Mouse (Mus musculus): ENCODE results near the gene Pctp. TPM values are rescaled to one million over a fixed set of nuclear protein-coding genes. Genes with fewer than 3 reads are reported as not detected.

The Pctp gene
- polyA plus RNA-seq, 1 experiment from 2014 or later = 20.3 TPM

DNA sequence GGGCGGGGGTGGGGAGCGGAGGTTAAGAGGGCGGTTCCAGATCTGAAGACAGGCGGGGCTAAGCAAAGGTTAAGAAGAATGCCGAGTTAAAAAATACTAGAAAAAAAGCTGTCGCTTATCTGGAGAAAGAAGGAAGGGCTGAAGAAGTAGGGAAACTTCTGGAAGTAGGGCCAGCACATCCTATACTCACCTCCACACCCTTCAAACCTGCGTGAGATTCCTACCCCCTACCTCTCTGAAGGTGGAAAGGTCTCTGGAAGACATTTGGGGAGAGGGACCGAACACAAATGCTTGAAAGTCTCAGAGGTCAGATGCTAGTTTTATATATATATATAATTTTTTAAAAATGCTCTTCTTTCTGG, 274 bp upstream of the Pctp start:
- Histone ChIP-seq H3K9me3 (no peaks in the 10 kb centered on the region), H3K36me3 (no peaks in the 10 kb centered on the region), H3K27me3 (replicated peaks) (no peaks in the 10 kb centered on the region), H3K4me1 (replicated peaks) (no peaks in the 10 kb centered on the region), H3K4me2 (replicated peaks) (peak overlapping the region; percentile 82), H3K9ac (peak overlapping the region; percentile 53; the same call in 1 of the 2 replicates), H3K27ac (no peak overlapping the region), H3K4me3 (replicated peaks) (peak overlapping the region; percentile 56)
- no peak for ATAC-seq
- WGBS = 13% methylated on average over 8 of the region's 8 CpGs

DNA sequence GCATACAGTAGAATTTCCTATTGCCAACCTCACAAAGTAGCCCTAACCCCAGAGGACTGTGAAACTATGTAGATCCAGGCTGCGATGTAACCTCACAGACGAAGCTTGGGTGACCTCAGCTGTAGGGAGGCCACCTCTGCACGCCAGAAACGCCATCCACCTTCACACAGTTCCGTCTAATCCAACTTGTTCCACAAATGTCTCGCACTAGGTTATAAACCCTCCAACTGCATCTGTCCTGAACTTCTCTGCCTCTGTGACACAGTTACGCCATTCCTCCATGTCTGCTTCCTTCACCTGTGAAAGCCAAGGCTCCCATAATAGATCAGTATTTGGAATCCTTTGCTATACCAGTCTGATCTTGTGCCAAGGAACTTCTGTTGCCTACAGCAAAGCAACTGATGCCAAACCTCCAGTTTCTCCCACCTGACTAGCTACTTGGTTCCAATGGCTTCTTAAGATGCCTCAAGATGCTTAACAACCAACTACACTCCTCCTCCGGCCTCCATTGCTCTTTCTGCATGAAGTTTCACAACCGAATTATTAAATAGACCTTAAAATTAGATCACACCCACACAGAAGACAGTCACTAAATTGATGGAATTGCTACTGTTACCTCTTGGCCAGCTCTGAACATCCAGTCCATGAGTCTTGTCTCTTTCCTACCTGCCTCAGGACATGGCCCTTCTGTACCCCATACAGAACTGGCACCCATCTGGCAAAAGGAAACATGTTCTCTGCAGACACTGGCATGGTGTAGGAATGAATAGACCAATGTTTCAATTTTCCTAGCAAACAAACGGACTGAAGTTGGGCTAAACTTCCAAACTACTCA, 1.1 kb downstream of the Pctp start:
- whole genome bisulfite sequencing = 83% methylated on average over 10 of the region's 10 CpGs
- H3K4me3 ChIP-seq (replicated peaks) = peak overlapping the region; percentile 56
- H3K36me3 ChIP-seq = no peaks in the 10 kb centered on the region
- H3K4me2 ChIP-seq (replicated peaks) = peak overlapping the region; percentile 82
- no peaks in the 10 kb centered on the region for H3K9me3 ChIP-seq
- no peak for ATAC-seq
- no peaks in the 10 kb centered on the region for H3K27me3 ChIP-seq (replicated peaks)
- peak overlapping the region; percentile 53; the same call in 1 of the 2 replicates for H3K9ac ChIP-seq
- H3K27ac ChIP-seq = no peak overlapping the region
- H3K4me1 ChIP-seq (replicated peaks) = no peaks in the 10 kb centered on the region

DNA sequence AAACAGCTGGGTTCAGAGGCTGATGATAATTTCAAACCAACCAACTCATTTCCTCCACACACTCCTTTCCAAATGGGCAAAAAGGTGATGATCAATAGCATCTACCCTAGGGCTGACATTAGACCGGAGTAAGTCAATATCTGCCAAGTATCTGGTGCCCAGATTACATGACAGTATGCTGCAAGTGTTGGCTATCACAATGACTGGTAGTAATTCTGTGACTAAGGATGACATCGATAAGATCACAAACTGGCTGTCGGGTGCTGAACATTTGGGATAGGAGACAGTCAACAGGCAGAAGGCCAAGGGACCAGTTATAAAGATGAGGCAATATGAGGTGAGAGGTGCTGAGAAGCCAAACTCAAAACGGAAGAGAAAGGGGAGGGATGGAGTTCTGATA, 2.0 kb downstream of the Pctp start:
- H3K4me3 ChIP-seq (replicated peaks) = no peak overlapping the region
- H3K4me2 ChIP-seq (replicated peaks) = no peak overlapping the region
- 94% methylated on average over 4 of the region's 4 CpGs for WGBS
- H3K27ac ChIP-seq = no peak overlapping the region
- H3K4me1 ChIP-seq (replicated peaks) = no peaks in the 10 kb centered on the region
- H3K9me3 ChIP-seq = no peaks in the 10 kb centered on the region
- H3K36me3 ChIP-seq = no peaks in the 10 kb centered on the region
- no peak overlapping the region for H3K9ac ChIP-seq
- no peaks in the 10 kb centered on the region for H3K27me3 ChIP-seq (replicated peaks)
- ATAC-seq = no peak

DNA sequence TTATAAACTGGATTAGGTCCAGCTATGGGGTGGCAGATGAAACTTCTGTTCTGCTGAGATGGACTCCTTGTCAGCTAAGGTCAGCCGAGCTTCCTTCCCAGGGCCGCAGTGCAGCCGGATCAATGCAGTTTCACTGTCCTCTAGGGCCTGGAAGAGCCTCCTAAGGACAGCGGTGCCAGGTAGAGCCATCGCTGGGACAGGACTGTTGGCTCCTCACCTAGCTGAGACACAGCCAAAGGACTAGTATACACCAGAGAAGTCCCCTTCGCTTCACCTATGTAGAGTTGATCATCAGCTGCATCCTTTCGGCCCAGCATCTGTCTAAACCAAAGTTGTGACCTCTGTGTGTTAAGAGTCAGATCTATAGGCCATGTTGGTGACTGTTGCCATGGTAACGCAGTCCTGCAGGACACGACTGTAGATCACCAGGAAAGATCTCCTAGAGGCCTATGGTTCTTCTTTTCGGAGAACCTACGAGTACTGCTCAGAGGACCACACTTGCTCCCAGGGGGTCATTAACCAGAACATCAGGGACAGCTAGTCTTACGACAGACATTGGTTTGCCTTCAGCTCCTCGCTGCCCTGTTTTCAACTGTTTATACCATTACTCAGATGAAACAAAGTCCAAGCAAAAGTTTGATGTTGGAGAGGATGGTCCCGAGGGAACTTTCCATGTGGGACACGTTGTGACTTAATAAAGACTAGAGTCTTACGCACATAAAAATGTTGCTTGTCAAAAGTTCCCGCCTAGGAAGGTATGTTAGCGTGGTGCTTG, 3.5 kb downstream of the Pctp start:
- H3K36me3 ChIP-seq = no peaks in the 10 kb centered on the region
- no peaks in the 10 kb centered on the region for H3K9me3 ChIP-seq
- no peak overlapping the region for H3K4me2 ChIP-seq (replicated peaks)
- peaks cover 5% of the 10 kb centered on the region for H3K4me1 ChIP-seq (replicated peaks)
- H3K27me3 ChIP-seq (replicated peaks) = no peaks in the 10 kb centered on the region
- 89% methylated on average over 18 of the region's 18 CpGs for WGBS
- no peak overlapping the region for H3K9ac ChIP-seq
- no peak overlapping the region for H3K4me3 ChIP-seq (replicated peaks)
- H3K27ac ChIP-seq = no peak overlapping the region
- no peak for ATAC-seq

DNA sequence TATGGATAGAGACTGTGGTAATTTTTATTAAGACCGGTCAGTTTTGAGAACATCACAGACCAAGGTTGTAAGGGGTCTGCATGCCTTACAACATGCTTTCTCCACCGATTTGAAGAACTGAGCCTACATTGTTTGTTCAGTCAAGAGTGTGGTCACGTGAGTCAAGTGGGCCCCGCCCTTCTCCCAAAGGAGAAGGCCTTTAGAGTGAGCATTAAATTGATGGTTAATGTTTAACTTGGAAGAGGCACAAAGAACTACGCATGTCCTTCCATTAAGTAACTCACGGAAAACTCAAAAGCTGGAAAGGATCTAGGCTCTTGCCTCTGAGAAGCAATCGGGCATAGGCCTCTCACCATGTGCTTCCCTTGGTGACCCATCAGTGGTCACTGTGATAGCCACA, 5.8 kb downstream of the Pctp start:
- no peak overlapping the region for H3K27ac ChIP-seq
- ATAC-seq = peak; percentile 84
- 68% methylated on average over 7 of the region's 7 CpGs for WGBS
- H3K9ac ChIP-seq = no peak overlapping the region
- H3K4me2 ChIP-seq (replicated peaks) = no peak overlapping the region
- H3K9me3 ChIP-seq = no peaks in the 10 kb centered on the region
- no peaks in the 10 kb centered on the region for H3K36me3 ChIP-seq
- H3K4me3 ChIP-seq (replicated peaks) = no peak overlapping the region
- H3K4me1 ChIP-seq (replicated peaks) = peaks cover 12% of the 10 kb centered on the region
- no peaks in the 10 kb centered on the region for H3K27me3 ChIP-seq (replicated peaks)

DNA sequence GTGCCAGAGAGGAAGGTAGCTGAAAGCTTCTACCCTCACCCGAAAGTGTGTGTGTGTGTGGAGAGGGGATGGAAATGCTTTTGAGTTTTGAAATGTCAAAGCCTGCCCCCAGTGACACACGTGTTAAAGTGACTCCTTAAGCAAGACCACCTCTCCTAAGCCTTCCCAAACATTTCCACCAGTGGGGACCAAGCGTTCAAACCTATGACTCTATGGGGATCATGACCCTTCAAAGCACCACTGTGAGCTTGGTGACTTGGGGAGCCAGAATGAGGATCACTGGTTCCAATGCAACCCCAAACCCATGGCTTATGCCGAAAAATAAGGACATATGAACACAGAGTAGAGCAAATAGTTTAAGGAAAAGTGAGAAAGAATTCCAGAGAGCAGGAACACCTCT, 6.3 kb downstream of the Pctp start:
- Histone ChIP-seq H3K4me2 (replicated peaks) (no peak overlapping the region), H3K4me3 (replicated peaks) (no peak overlapping the region), H3K27me3 (replicated peaks) (no peaks in the 10 kb centered on the region), H3K4me1 (replicated peaks) (peaks cover 12% of the 10 kb centered on the region), H3K9me3 (no peaks in the 10 kb centered on the region), H3K27ac (no peak overlapping the region), H3K36me3 (no peaks in the 10 kb centered on the region), H3K9ac (no peak overlapping the region)
- 93% methylated on average over 4 of the region's 4 CpGs for WGBS
- ATAC-seq = no peak

DNA sequence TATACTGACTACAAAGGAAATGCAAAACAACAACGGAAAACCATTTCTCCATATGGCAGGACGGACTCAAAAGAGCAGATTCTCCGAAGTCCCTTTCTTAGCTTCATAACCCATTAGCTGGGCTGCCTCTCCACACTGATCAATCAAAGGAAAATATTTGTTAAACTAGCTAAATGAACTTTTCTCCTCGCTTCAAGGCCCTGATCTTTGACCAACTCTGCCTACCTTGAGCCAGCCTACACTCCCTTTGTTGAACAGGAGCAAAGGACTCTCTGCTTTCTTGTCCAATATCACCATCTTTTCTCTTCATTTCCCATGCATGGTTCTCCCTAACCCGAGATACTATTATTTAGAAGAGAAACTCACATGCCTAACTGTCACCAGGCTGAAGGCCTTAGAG, 7.1 kb downstream of the Pctp start:
- peaks cover 12% of the 10 kb centered on the region for H3K4me1 ChIP-seq (replicated peaks)
- H3K9me3 ChIP-seq = no peaks in the 10 kb centered on the region
- H3K4me3 ChIP-seq (replicated peaks) = no peak overlapping the region
- H3K27me3 ChIP-seq (replicated peaks) = no peaks in the 10 kb centered on the region
- ATAC-seq = no peak
- H3K9ac ChIP-seq = no peak overlapping the region
- no peak overlapping the region for H3K27ac ChIP-seq
- H3K4me2 ChIP-seq (replicated peaks) = no peak overlapping the region
- H3K36me3 ChIP-seq = no peaks in the 10 kb centered on the region
- WGBS = 88% methylated on average over 5 of the region's 5 CpGs

DNA sequence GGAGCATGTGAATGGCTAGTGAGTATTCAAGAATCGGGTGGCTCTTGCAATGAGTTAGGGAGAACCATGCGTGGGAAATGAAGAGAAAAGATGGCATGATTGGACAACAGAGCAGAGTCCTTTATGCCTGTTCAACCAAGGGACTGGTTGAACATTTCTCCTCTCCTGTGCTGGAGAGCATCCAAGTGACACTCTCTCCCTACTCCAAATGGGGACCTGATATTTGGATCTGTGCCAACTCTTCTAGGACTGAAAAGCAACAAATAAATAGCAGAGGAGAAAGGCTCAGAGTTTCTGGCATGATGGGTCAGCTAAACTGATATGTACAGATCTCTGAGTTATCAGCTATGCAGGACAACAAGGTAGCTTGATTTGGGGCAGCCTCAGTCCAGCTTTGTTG, 8.0 kb downstream of the Pctp start:
- no peaks in the 10 kb centered on the region for H3K9me3 ChIP-seq
- no peaks in the 10 kb centered on the region for H3K36me3 ChIP-seq
- no peak overlapping the region for H3K4me2 ChIP-seq (replicated peaks)
- no peaks in the 10 kb centered on the region for H3K27me3 ChIP-seq (replicated peaks)
- peaks cover 12% of the 10 kb centered on the region for H3K4me1 ChIP-seq (replicated peaks)
- no peak overlapping the region for H3K9ac ChIP-seq
- no peak for ATAC-seq
- 0 out of 2 replicates have a peak overlapping the region, but pooled peaks have one; percentile 3 for H3K27ac ChIP-seq
- no peak overlapping the region for H3K4me3 ChIP-seq (replicated peaks)
- 76% methylated on average over 2 of the region's 2 CpGs for whole genome bisulfite sequencing

DNA sequence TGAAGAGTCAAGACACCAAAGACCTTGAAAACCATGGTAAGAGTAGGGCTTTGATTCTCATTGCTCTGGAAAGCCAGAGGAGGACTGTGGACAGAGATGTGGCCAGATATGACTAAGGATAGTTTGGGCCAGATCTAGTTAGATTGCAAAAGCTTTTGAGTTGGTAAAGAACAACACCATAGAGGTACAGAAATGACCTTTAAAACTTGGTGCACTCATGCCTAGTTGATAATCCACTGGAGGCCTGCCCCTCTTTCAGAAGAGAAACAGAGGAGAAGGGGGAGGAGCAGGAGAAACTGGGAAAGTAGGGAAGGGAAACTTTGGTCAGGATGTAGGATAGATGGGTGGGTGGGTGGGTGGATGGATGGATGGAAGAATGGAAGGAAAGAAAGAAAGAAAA, 11.0 kb downstream of the Pctp start:
- no peak overlapping the region for H3K4me3 ChIP-seq (replicated peaks)
- no peak overlapping the region for H3K27ac ChIP-seq
- no peak for ATAC-seq
- H3K4me2 ChIP-seq (replicated peaks) = no peak overlapping the region
- H3K27me3 ChIP-seq (replicated peaks) = no peaks in the 10 kb centered on the region
- H3K36me3 ChIP-seq = no peaks in the 10 kb centered on the region
- no peaks in the 10 kb centered on the region for H3K9me3 ChIP-seq
- no peak overlapping the region for H3K9ac ChIP-seq
- peaks cover 12% of the 10 kb centered on the region for H3K4me1 ChIP-seq (replicated peaks)

DNA sequence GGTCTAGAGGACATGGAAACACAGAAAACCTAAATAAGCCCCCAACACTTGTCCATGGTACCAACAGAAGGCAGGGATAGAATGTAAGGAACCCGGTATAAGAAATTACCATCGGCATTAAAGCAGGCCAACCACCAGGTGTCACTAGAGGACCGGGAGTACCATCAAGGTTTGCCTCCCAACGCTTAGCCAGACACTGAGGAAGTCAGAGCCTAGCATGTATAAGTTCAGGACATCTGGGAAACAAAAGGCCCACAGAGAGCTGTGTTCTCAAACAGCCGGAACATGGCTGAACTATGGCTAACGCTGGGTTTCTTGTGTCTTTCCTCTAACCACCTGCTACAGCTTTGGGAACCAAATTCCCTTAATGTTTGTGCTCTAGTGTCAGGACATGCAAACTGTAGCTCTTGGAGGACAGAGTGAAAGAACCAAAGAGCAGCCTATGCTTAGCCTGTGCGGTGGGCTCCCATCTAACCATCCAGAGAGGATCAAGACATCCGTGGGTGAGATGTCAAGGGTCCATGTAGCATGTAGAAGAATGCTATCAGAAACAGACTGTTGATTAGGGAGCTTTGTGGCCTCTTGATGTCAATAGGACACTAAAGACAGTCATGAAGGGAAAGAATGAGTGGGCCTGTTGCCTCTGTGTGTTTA, 13.6 kb downstream of the Pctp start:
- Histone ChIP-seq H3K4me2 (replicated peaks) (no peak overlapping the region), H3K4me3 (replicated peaks) (no peak overlapping the region), H3K27ac (no peak overlapping the region), H3K4me1 (replicated peaks) (0 out of 2 replicates have a peak, but pooled peaks cover 7% of the 10 kb centered on the region), H3K36me3 (no peaks in the 10 kb centered on the region), H3K9ac (no peak overlapping the region), H3K27me3 (replicated peaks) (no peaks in the 10 kb centered on the region), H3K9me3 (no peaks in the 10 kb centered on the region)
- 21% methylated on average over 8 of the region's 8 CpGs for WGBS
- peak; percentile 65 for ATAC-seq

DNA sequence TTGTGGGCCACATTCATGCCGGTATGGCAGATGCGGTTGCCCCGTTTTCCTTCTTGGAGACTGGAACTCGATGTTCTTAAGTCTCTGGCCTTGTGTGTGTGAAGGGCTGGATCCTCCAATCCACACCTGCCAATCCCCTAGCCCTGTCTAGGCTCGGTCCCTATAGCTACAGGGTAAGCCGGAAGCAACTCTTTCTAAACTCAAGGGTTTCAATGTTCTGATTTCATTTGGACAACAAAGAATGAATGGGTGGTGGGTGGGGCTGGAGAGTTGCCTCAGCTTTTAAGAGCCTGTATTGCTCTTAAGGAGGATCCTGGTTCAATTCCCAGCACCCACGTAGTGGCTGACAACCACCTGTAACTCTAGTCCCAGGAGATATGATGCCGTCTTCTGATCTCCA, 16.2 kb downstream of the Pctp start:
- no peak overlapping the region for H3K9ac ChIP-seq
- no peak overlapping the region for H3K27ac ChIP-seq
- no peaks in the 10 kb centered on the region for H3K9me3 ChIP-seq
- no peak overlapping the region for H3K4me2 ChIP-seq (replicated peaks)
- no peak overlapping the region for H3K4me3 ChIP-seq (replicated peaks)
- 91% methylated on average over 8 of the region's 8 CpGs for WGBS
- H3K4me1 ChIP-seq (replicated peaks) = no peaks in the 10 kb centered on the region
- no peak for ATAC-seq
- H3K27me3 ChIP-seq (replicated peaks) = no peaks in the 10 kb centered on the region
- no peaks in the 10 kb centered on the region for H3K36me3 ChIP-seq
